Mouse (Mus musculus): ENCODE measurements around the gene Lama1. TPM values are rescaled to one million over a fixed set of nuclear protein-coding genes. Genes with fewer than 3 reads are reported as not detected.
"Not testable (repeated sequence)": the region's sequence is repeated elsewhere in the genome, so short reads cannot be mapped to it uniquely, and the experiment has no call there.

Gene Lama1
- polyA plus RNA-seq, 1 experiment from 2014 or later, result 20.1 TPM

DNA sequence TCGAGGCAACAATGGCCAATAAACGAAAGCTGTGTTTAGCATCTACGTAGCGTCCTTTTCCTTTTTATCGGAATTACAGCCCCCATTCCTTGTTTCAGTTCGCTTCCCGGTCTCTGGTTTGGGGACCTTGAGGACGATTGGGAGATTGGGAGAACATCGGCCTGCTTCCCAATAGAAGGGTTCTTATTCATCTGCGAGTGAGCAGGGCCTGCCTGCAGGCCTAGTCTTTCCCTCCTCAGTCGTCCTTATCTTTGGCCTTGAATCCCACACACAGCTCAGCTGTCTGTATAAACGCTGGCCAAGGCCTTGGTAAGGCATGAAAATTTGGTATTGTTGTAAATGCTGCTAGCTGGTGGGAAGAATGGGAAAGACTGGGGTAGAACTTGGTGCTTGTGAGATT, 36.5 kb downstream of the Lama1 start:
- no peak for ATAC-seq (replicated peaks; ENCODE audit: low FRiP score, low read depth)
- H3K4me3 ChIP-seq (replicated peaks; ENCODE audit: low read depth, low read length), result no peak overlapping the region
- H3K36me3 ChIP-seq (ENCODE audit: insufficient read depth, low read length), result no peaks in the 10 kb centered on the region
- WGBS, result 83% methylated on average over 12 of the region's 12 CpGs
- 0 out of 2 replicates have a peak, but pooled peaks cover 13% of the 10 kb centered on the region for H3K4me1 ChIP-seq (replicated peaks; ENCODE audit: insufficient read depth, low read length)
- no peak overlapping the region for H3K4me2 ChIP-seq (ENCODE audit: low read length)
- H3K9ac ChIP-seq (ENCODE audit: low read depth, low read length), result no peak overlapping the region
- no peak for TF ChIP-seq CTCF (IDR thresholded peaks at IDR 0.05; ENCODE audit: low read depth)
- no peaks in the 10 kb centered on the region for H3K9me3 ChIP-seq (replicated peaks; ENCODE audit: low read length)
- no peaks in the 10 kb centered on the region for H3K27me3 ChIP-seq (ENCODE audit: insufficient read depth, low read length)
- no peak overlapping the region for H3K27ac ChIP-seq
- no peak for DNase-seq (ENCODE audit: low spot score)

DNA sequence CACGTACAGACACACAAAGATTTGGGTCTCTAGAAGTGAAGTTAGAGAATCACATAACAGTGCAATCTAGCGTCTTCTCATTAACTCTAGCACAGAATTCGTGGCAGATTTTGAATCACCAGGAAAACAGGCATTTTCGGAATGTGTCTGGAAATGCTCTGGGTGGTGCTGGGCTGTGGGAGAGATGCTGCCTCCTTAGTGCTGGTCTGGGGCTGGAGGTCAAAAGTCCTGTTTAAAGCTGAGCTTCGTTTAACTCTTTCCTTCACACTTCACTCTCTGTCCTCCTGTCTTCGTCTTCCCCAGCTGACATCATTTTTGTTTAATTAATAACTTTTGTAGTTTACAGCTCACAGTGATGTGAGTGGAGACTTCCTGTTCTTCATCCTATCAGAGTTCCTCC, 38.7 kb downstream of the Lama1 start:
- no peak overlapping the region for H3K27ac ChIP-seq
- TF ChIP-seq CTCF (IDR thresholded peaks at IDR 0.05; ENCODE audit: low read depth), result no peak
- no peaks in the 10 kb centered on the region for H3K27me3 ChIP-seq (ENCODE audit: insufficient read depth, low read length)
- DNase-seq (ENCODE audit: low spot score) (peak; percentile 22), ATAC-seq (replicated peaks; ENCODE audit: low FRiP score, low read depth) (peak; percentile 77)
- no peaks in the 10 kb centered on the region for H3K9me3 ChIP-seq (replicated peaks; ENCODE audit: low read length)
- H3K36me3 ChIP-seq (ENCODE audit: insufficient read depth, low read length), result 0 out of 2 replicates have a peak, but pooled peaks cover 3% of the 10 kb centered on the region
- H3K9ac ChIP-seq (ENCODE audit: low read depth, low read length), result no peak overlapping the region
- no peak overlapping the region for H3K4me2 ChIP-seq (ENCODE audit: low read length)
- H3K4me3 ChIP-seq (replicated peaks; ENCODE audit: low read depth, low read length), result no peak overlapping the region
- 60% methylated on average over 6 of the region's 6 CpGs for WGBS
- no peaks in the 10 kb centered on the region for H3K4me1 ChIP-seq (replicated peaks; ENCODE audit: insufficient read depth, low read length)

DNA sequence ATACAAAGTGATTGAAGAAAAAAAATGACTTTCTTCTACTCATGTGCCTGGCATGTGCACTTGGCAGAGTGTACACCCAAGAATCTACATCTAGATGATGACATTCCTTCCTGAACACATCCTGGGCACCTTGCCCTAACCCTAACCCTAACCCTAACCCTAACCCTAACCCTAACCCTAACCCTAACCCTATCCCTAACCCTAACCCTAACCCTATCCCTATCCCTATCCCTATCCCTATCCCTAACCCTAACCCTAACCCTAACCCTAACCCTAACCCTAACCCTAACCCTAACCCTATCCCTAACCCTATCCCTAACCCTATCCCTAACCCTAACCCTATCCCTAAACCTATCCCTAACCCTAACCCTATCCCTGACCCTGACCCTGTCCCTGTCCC, 44.2 kb downstream of the Lama1 start:
- not testable (repeated sequence) for H3K9me3 ChIP-seq (replicated peaks; ENCODE audit: low read length); H3K4me1 ChIP-seq (replicated peaks; ENCODE audit: insufficient read depth, low read length); H3K27me3 ChIP-seq (ENCODE audit: insufficient read depth, low read length); ATAC-seq (replicated peaks; ENCODE audit: low FRiP score, low read depth); H3K9ac ChIP-seq (ENCODE audit: low read depth, low read length); H3K36me3 ChIP-seq (ENCODE audit: insufficient read depth, low read length); H3K4me2 ChIP-seq (ENCODE audit: low read length); H3K27ac ChIP-seq; H3K4me3 ChIP-seq (replicated peaks; ENCODE audit: low read depth, low read length)
- DNase-seq (ENCODE audit: low spot score), result peak; percentile 44

DNA sequence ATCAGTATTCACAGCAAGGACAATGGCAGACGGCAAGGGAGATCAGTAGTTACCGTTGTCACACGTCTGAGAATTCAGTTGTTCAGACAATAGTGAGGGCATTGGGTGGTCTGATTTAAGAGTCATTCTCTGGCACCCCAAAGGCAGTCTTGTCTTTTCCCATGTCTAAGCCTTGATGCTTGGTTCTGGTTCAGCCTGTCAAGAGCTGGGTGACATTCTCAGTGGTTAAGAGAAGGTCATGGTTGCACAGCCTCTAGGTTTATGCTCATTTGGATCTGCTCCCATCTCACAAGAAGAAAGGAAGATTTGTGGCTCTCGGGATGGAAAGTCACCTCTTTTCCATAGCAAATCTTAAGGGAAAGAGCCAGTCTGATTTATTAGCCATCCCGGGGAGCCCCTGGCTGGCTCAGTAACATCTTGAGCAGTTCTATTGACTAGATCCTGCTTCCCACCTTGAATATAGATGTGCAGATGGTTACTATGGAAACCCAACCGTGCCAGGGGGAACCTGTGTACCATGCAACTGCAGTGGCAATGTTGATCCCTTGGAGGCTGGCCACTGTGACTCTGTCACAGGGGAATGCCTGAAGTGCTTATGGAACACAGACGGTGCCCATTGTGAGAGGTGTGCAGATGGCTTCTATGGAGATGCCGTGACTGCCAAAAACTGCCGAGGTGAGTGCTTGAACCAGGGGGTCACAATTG, 67.3 kb downstream of the Lama1 start:
- Histone ChIP-seq H3K9me3 (replicated peaks; ENCODE audit: low read length) (no peaks in the 10 kb centered on the region), H3K4me1 (replicated peaks; ENCODE audit: insufficient read depth, low read length) (no peaks in the 10 kb centered on the region), H3K27me3 (ENCODE audit: insufficient read depth, low read length) (no peaks in the 10 kb centered on the region), H3K27ac (no peak overlapping the region), H3K9ac (ENCODE audit: low read depth, low read length) (no peak overlapping the region), H3K36me3 (ENCODE audit: insufficient read depth, low read length) (no peaks in the 10 kb centered on the region), H3K4me2 (ENCODE audit: low read length) (no peak overlapping the region), H3K4me3 (replicated peaks; ENCODE audit: low read depth, low read length) (no peak overlapping the region)
- ATAC-seq (replicated peaks; ENCODE audit: low FRiP score, low read depth) (no peak), DNase-seq (ENCODE audit: low spot score) (no peak)
- 79% methylated on average over 9 of the region's 9 CpGs for WGBS
- no peak for TF ChIP-seq CTCF (IDR thresholded peaks at IDR 0.05; ENCODE audit: low read depth)

DNA sequence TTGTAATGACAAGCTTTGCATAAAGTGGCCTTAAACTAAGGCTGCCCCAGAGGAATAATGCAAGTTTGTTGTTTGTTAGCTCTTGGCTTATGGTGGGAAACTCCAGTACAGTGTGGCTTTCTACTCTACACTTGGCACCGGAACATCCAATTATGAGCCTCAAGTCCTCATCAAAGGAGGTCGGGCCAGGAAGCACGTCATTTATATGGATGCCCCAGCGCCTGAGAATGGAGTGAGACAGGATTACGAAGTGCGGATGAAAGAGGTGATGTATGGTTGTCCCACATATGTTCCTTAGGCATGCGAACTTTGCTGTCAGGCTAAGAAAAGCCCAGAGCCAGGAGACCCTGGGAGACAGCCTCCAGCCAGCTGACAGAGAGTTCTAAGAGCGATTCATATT, 76.5 kb downstream of the Lama1 start:
- no peaks in the 10 kb centered on the region for H3K4me1 ChIP-seq (replicated peaks; ENCODE audit: insufficient read depth, low read length)
- no peak for TF ChIP-seq CTCF (IDR thresholded peaks at IDR 0.05; ENCODE audit: low read depth)
- DNase-seq (ENCODE audit: low spot score) (no peak), ATAC-seq (replicated peaks; ENCODE audit: low FRiP score, low read depth) (no peak)
- H3K27ac ChIP-seq, result no peak overlapping the region
- 0 out of 2 replicates have a peak, but pooled peaks cover 5% of the 10 kb centered on the region for H3K36me3 ChIP-seq (ENCODE audit: insufficient read depth, low read length)
- 68% methylated on average over 8 of the region's 8 CpGs for WGBS
- H3K4me3 ChIP-seq (replicated peaks; ENCODE audit: low read depth, low read length), result no peak overlapping the region
- H3K9ac ChIP-seq (ENCODE audit: low read depth, low read length), result no peak overlapping the region
- no peaks in the 10 kb centered on the region for H3K9me3 ChIP-seq (replicated peaks; ENCODE audit: low read length)
- no peaks in the 10 kb centered on the region for H3K27me3 ChIP-seq (ENCODE audit: insufficient read depth, low read length)
- no peak overlapping the region for H3K4me2 ChIP-seq (ENCODE audit: low read length)

DNA sequence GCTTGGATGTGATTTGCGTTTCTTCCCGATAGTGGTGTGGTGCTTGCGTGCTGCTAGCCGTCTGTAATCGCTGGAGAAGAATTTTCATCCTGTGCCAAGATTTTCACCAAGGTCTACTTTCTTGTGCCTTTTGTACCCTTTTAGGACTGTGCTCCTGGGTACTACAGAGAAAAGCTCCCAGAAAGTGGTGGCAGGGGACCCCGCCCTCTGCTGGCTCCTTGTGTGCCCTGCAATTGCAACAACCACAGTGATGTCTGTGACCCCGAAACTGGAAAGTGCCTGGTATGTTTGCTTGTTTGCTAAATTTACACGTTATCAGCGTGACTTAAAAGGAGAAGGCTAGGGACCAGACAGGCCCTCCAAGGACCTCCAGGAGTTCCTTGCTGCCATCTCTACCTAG, 79.7 kb downstream of the Lama1 start:
- H3K4me1 ChIP-seq (replicated peaks; ENCODE audit: insufficient read depth, low read length), result no peaks in the 10 kb centered on the region
- H3K9ac ChIP-seq (ENCODE audit: low read depth, low read length), result no peak overlapping the region
- H3K27me3 ChIP-seq (ENCODE audit: insufficient read depth, low read length), result no peaks in the 10 kb centered on the region
- TF ChIP-seq CTCF (IDR thresholded peaks at IDR 0.05; ENCODE audit: low read depth), result peak; percentile 64
- H3K4me3 ChIP-seq (replicated peaks; ENCODE audit: low read depth, low read length), result no peak overlapping the region
- ATAC-seq (replicated peaks; ENCODE audit: low FRiP score, low read depth), result no peak
- peak; percentile 28 for DNase-seq (ENCODE audit: low spot score)
- H3K27ac ChIP-seq, result no peak overlapping the region
- no peak overlapping the region for H3K4me2 ChIP-seq (ENCODE audit: low read length)
- H3K9me3 ChIP-seq (replicated peaks; ENCODE audit: low read length), result no peaks in the 10 kb centered on the region
- H3K36me3 ChIP-seq (ENCODE audit: insufficient read depth, low read length), result 0 out of 2 replicates have a peak, but pooled peaks cover 8% of the 10 kb centered on the region
- 71% methylated on average over 9 of the region's 9 CpGs for WGBS

DNA sequence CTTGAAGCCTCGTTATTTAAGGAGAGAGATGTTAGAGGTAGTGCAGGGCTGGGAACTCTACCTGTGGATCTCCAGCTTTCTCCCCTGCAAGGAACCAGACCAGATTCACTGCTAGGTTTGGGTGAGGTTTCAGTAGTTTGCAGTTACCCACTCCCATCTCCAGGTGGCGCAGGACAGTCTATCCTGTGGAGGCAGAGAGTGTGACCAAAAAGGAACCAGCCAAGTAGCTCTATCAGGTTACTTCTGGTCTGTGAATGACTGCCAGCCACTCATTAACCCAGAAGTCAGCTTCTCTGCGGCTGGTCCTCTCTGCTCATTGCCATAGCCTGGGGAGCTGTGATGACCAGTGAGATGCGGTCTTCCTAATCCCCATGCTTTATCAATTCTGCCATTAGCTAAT, 82.8 kb downstream of the Lama1 start:
- peaks cover 11% of the 10 kb centered on the region; the same call in 1 of the 2 replicates for H3K36me3 ChIP-seq (ENCODE audit: insufficient read depth, low read length)
- 60% methylated on average over 4 of the region's 4 CpGs for WGBS
- H3K27me3 ChIP-seq (ENCODE audit: insufficient read depth, low read length), result no peaks in the 10 kb centered on the region
- DNase-seq (ENCODE audit: low spot score) (peak; percentile 82), ATAC-seq (replicated peaks; ENCODE audit: low FRiP score, low read depth) (peak; percentile 94)
- H3K9me3 ChIP-seq (replicated peaks; ENCODE audit: low read length), result no peaks in the 10 kb centered on the region
- H3K27ac ChIP-seq, result no peak overlapping the region
- no peak overlapping the region for H3K4me3 ChIP-seq (replicated peaks; ENCODE audit: low read depth, low read length)
- no peak overlapping the region for H3K9ac ChIP-seq (ENCODE audit: low read depth, low read length)
- TF ChIP-seq CTCF (IDR thresholded peaks at IDR 0.05; ENCODE audit: low read depth), result peak; percentile 75
- no peaks in the 10 kb centered on the region for H3K4me1 ChIP-seq (replicated peaks; ENCODE audit: insufficient read depth, low read length)
- H3K4me2 ChIP-seq (ENCODE audit: low read length), result no peak overlapping the region
